Mouse (Mus musculus): ENCODE results near the gene Pcolce.

DNA sequence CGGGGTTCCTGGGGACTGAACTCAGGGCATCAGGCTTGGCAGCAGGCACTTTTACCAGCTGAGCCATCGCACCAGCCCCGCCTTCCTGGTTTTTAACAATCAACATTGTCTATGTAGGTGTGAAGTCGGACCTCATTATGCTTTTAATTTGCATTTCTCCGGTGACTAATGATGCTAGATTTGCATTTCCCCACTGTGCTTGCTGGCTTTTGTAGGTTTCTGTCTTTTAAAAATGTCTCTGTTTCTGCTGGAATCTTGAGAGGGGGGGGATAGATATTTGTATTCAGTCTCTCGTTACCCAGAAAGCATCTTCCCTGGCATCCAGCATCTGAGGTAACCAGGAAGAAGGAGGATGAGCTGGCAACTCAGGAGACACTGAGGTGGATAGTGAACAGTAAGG lies 52.0 kb downstream of the Pcolce start:
- TF ChIP-seq CTCF (IDR thresholded peaks at IDR 0.05 in 2 of 3, conservative IDR thresholded peaks at IDR 0.05 in 1 of 3; ENCODE audit: control insufficient read depth in 1 of 3, insufficient read depth in 1 of 3, low read depth in 2 of 3, low read length in 3 of 3, poor library complexity in 1 of 3, severe bottlenecking in 1 of 3) = no peak
- no peak for TF ChIP-seq UBTF (IDR thresholded peaks at IDR 0.05; ENCODE audit: borderline replicate concordance, insufficient read depth, low read depth, low read length)
- no peak for TF ChIP-seq USF1 (IDR thresholded peaks at IDR 0.05; ENCODE audit: low read depth, low read length)
- no peak for TF ChIP-seq KAT2A (conservative IDR thresholded peaks at IDR 0.05; ENCODE audit: low read depth, low read length)
- no peak for TF ChIP-seq MAX (IDR thresholded peaks at IDR 0.05; ENCODE audit: low read length)
- TF ChIP-seq RAD21 (IDR thresholded peaks at IDR 0.05; ENCODE audit: low read depth, low read length) = no peak
- TF ChIP-seq BHLHE40 (IDR thresholded peaks at IDR 0.05; ENCODE audit: borderline replicate concordance, low read depth, low read length) = no peak
- TF ChIP-seq MEF2A (IDR thresholded peaks at IDR 0.05; ENCODE audit: extremely low read depth, insufficient replicate concordance, low read depth, low read length, poor library complexity, severe bottlenecking) = no peak

Measured in MEL (cell line).